In genomic region chr10:79996272-79997033, GRCm38 (mm10) we compare ENCODE assay signal across 8 mouse cellular contexts. TPM values are rescaled to one million over a fixed set of nuclear protein-coding genes. Genes with fewer than 3 reads are reported as not detected.
A peak's percentile ranks its signal among the peaks of the same experiment; 100 is the strongest.
DNase-seq lines count a peak whose midpoint lies in the region; ATAC-seq and TF ChIP-seq lines count a peak whose summit lies in the region.

Gene Abca7, plus strand, starts transcription at chr10:79996494.

- H3K27ac ChIP-seq in gastrocnemius, adult 2 months = peak within 1 kb of the TSS; percentile 86
- peak within 1 kb of the TSS; percentile 41 for H3K27ac ChIP-seq in hindbrain, postnatal 0 days
- peak within 1 kb of the TSS; percentile 74 for H3K27ac ChIP-seq in left cerebral cortex, adult 2 months
- peak within 1 kb of the TSS; percentile 58 for H3K27ac ChIP-seq in macrophage

- ATAC-seq in activated CD4-positive, CD25-positive, alpha-beta regulatory T cell, adult 4 months = peak; percentile 93
- peak; percentile 83 for ATAC-seq in common myeloid progenitor, adult 5-6 weeks (replicated peaks; ENCODE audit: low read depth, poor library complexity, severe bottlenecking)
- ATAC-seq in hindbrain, postnatal 0 days = peak; percentile 92

- TF ChIP-seq CTCF in gastrocnemius, adult 2 months (IDR thresholded peaks at IDR 0.05) = no peak
- peak; percentile 23 for TF ChIP-seq CTCF in hindbrain, postnatal 0 days (IDR thresholded peaks at IDR 0.05; ENCODE audit: low read depth)
- no peak; the same call in 1 of the 2 replicates for TF ChIP-seq CTCF in left cerebral cortex, adult 2 months (IDR thresholded peaks at IDR 0.05)

- H3K4me1 ChIP-seq in hindbrain, postnatal 0 days (ENCODE audit: insufficient read depth, low read length) = peaks cover 6% of the 10 kb centered on the region; the same call in 1 of the 2 replicates

- peak within 1 kb of the TSS; percentile 83 for H3K4me3 ChIP-seq in gastrocnemius, adult 2 months
- peak within 1 kb of the TSS; percentile 46 for H3K4me3 ChIP-seq in hindbrain, postnatal 0 days (ENCODE audit: low read length)
- H3K4me3 ChIP-seq in left cerebral cortex, adult 2 months = peak within 1 kb of the TSS; percentile 55
- peak within 1 kb of the TSS; percentile 81 for H3K4me3 ChIP-seq in macrophage (ENCODE audit: inconsistent target)

- no peaks in the 10 kb centered on the region for H3K27me3 ChIP-seq in hindbrain, postnatal 0 days (ENCODE audit: insufficient read depth, low read length)

- H3K4me2 ChIP-seq in hindbrain, postnatal 0 days (ENCODE audit: low read depth, low read length) = peak within 1 kb of the TSS; percentile 79

- H3K9me3 ChIP-seq in hindbrain, postnatal 0 days (ENCODE audit: low read length) = no peaks in the 10 kb centered on the region

- H3K9ac ChIP-seq in hindbrain, postnatal 0 days (replicated peaks; ENCODE audit: low read length) = peak within 1 kb of the TSS; percentile 38; the same call in 1 of the 2 replicates

- no peaks in the 10 kb centered on the region for H3K36me3 ChIP-seq in hindbrain, postnatal 0 days (ENCODE audit: insufficient read depth, low read length)
- H3K36me3 ChIP-seq in macrophage (ENCODE audit: inconsistent target) = peaks cover 17% of the 10 kb centered on the region; the same call in 1 of the 2 replicates

- WGBS in hindbrain, postnatal 0 days = under 1% methylated on average over 34 of the region's 34 CpGs
- 0% methylated on average over 34 of the region's 34 CpGs for WGBS in macrophage (ENCODE audit: missing documents)

- peak; percentile 99 for DNase-seq in gastrocnemius, adult 2 months
- DNase-seq in hindbrain, postnatal 0 days (ENCODE audit: low spot score) = peak; percentile 99
- DNase-seq in left cerebral cortex, adult 2 months (ENCODE audit: extremely low spot score in 1 of 2, low spot score in 2 of 2) = peak; percentile 93 to 98
- DNase-seq in retina, postnatal 7 days (ENCODE audit: low read depth, low spot score) = peak; percentile 94
- peak; percentile 93 to 96 for DNase-seq in urinary bladder, adult 18-20 months (ENCODE audit: low spot score in 2 of 2)

- no peaks in the 10 kb centered on the region; the same call in 1 of the 2 replicates for H3K79me2 ChIP-seq in macrophage (ENCODE audit: inconsistent target)

- intact Hi-C loops in gastrocnemius, adult 2 months (cut with DNase I) = loop anchor here (5.0 kb wide), 1 partner anchor 41 kb away; the partner anchor contains the start of gene Polr2e
- intact Hi-C loops in left cerebral cortex, adult 2 months (cut with DNase I) = loop anchor here (5.0 kb wide), 1 partner anchor 41 kb away; the partner anchor contains the start of gene Polr2e

RNA-seq across cellular contexts. Expression of gene Abca7, which starts in this region (rescaled TPM):
- 10 to 100 TPM; 13.2 to 17.0 TPM for polyA plus RNA-seq in activated CD4-positive, CD25-positive, alpha-beta regulatory T cell, adult 4 months (2017; shearing (Covaris generic))
- 10.7 and 15.5 TPM in 2 replicates for total RNA-seq in common myeloid progenitor, adult 5-6 weeks (2017)
- total RNA-seq in gastrocnemius, adult 2 months (2021) = 1 to 10 TPM; 6.7 to 7.2 TPM
- total RNA-seq in hindbrain, postnatal 0 days (2014; rRNA removed) = 11.6 and 19.1 TPM in 2 replicates
- polyA plus RNA-seq in hindbrain, postnatal 0 days (2015; fragmentation: Nextera tagmentation; extraction: Ambion mirVana) = 2.3 and 2.4 TPM in 2 replicates
- 10 to 100 TPM; 13.5 to 13.8 TPM for total RNA-seq in left cerebral cortex, adult 2 months (2021)
- 10 to 100 TPM; 13.8 to 55.3 (median 40.0) TPM for total RNA-seq in macrophage (2018; cell fraction: chromatin; rRNA removed)
- total RNA-seq in macrophage (2018; cell fraction: cytosol; rRNA removed) = 1 to 10 TPM; 2.5 to 9.0 (median 5.6) TPM
- total RNA-seq in macrophage (2018; cell fraction: nucleus; rRNA removed) = 10 to 100 TPM in 25 of 26 experiments, 1 to 10 TPM in 1; 8.8 to 34.3 (median 23.0) TPM
- 3.3 to 10.6 TPM (median 4.0 TPM) in 3 replicates for polyA plus RNA-seq in macrophage (2018)

Comparison
In these comparisons a context has a peak if more than half of its experiments do, and no peak if none do; other contexts are left out.
1. Peak in every context shown above with its lines: DNase-seq, ATAC-seq, H3K4me3 ChIP-seq and H3K27ac ChIP-seq.